Mouse (Mus musculus) 3134 (cell line): Measurements from ENCODE around the gene Fam72a.

Experiments used
- DNase-seq: peaks from one replicate; pipeline ENCODE4 v3.0.0-alpha.2; 2011; ENCODE audit warnings: low spot score; ENCODE audit not compliant: insufficient read length; ENCODE audit errors: extremely low read depth

Gene Fam72a

DNA sequence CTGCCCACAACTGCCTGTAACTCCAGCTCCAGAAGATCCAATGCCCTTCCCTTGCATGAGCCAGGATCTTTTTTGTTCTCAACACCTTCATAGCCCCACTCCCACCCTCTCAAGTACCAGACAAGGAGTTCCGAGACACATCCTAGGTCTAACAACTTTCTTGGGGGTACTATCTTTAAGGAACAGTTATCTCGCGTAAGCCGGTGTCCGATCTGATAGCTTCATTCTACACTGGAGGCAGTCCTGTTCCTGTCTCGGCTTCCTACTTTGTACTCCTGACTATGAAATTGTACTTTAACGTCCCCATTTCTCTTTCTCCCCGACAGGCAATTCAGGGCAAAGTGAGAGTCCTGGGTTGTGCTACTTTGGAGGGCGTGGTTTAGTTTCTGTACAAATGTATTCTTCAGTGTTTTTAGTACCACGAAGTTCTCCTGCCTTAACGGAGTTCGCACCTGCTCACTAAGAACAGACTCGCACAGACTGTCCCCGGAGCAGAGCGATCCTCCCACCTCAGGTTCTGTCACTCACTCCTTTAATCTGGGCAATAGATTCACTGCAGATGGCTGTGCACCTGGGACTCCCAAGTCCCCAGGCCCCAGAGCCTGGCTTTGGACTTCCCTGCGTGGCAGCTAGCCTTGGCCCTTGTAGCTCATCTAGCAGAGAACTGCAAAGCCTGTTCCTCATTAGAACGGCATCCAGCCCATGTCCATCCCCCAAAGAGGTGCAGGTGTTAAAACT lies 51.4 kb downstream of the Fam72a start:
- no peak for DNase-seq

- DNase-seq: no peak
Observed at GRCm38 (mm10) chr1:131580389-131580788, 52.7 kb downstream of the Fam72a start.

GRCm38 (mm10) chr1:131583598-131583997 lies 55.9 kb downstream of the Fam72a start:
- no peak for DNase-seq

DNA sequence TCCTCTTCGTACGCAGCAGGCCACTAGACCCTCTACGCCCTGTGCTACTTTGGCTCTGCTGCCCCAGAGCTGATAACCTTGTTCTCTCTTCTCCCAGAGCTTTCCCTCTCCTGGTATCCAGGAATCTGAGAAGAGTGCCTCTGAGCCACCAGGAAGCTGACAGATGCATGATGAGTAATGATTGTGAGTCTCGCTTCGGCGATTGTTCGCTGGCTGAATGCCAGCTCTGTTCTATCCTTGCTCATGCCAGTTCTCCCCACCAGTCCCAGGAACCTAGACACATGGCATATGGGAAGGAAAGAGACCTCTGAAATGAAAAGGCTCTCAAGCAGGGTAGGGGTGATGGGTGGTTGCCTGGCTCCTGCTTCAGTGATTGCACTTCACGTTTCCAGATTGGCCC lies 59.1 kb downstream of the Fam72a start:
- DNase-seq: peak; percentile 50
